Mouse (Mus musculus) layer of hippocampus, adult 8-10 months (tissue): ENCODE results near the gene Mis18a. TPM values are rescaled to one million over a fixed set of nuclear protein-coding genes. Genes with fewer than 3 reads are reported as not detected.
A peak's percentile ranks its signal among the peaks of the same experiment; 100 is the strongest.

ENCODE experiments used
- DNase-seq, 2 experiments: peaks; one replicate each; pipeline ENCODE4 v3.0.0; 2022; ENCODE audit warnings: low spot score in 2 of 2
- total RNA-seq, 4 experiments: library from RNA; stranded (reverse); gene quantifications; 2 replicates each; pipeline ENCODE4 v1.2.4; 2022

Mis18a gene
- total RNA-seq, 4 experiments from 2014 or later, result 6.1 to 8.3 (median 7.7) TPM

- no peak for DNase-seq
These were observed 22.9 kb downstream of the Mis18a start for GRCm38 (mm10) chr16:90704161-90704825.

- DNase-seq, result no peak
These were observed 23.6 kb downstream of the Mis18a start for GRCm38 (mm10) chr16:90703646-90704045.

- no peak for DNase-seq
These were observed 25.7 kb downstream of the Mis18a start for GRCm38 (mm10) chr16:90701541-90701940.

- no peak for DNase-seq
These were observed 27.8 kb downstream of the Mis18a start for GRCm38 (mm10) chr16:90699390-90699789.

GRCm38 (mm10) chr16:90696306-90696705 lies 30.9 kb downstream of the Mis18a start:
- DNase-seq, result no peak

GRCm38 (mm10) chr16:90695121-90695520 lies 32.1 kb downstream of the Mis18a start:
- DNase-seq, result peak in 1 of 2 experiments; percentile 42

GRCm38 (mm10) chr16:90694719-90695118 lies 32.5 kb downstream of the Mis18a start:
- no peak for DNase-seq

- DNase-seq, result no peak
These were observed 33.6 kb downstream of the Mis18a start for GRCm38 (mm10) chr16:90693625-90694024.

- DNase-seq, result peak; percentile 57 to 77
These were observed 34.4 kb downstream of the Mis18a start for GRCm38 (mm10) chr16:90692704-90693385.

- DNase-seq, result no peak
These were observed 39.4 kb downstream of the Mis18a start for GRCm38 (mm10) chr16:90687687-90688263.

GRCm38 (mm10) chr16:90687011-90687410 lies 40.2 kb downstream of the Mis18a start:
- DNase-seq, result no peak

- DNase-seq, result no peak
These were observed 43.1 kb downstream of the Mis18a start for GRCm38 (mm10) chr16:90684092-90684491.

- DNase-seq, result no peak
These were observed 47.2 kb downstream of the Mis18a start for GRCm38 (mm10) chr16:90679984-90680383.

- no peak for DNase-seq
These were observed 48.4 kb downstream of the Mis18a start for GRCm38 (mm10) chr16:90678820-90679219.

GRCm38 (mm10) chr16:90676920-90677574 lies 50.2 kb downstream of the Mis18a start:
- DNase-seq, result no peak

GRCm38 (mm10) chr16:90674651-90675050 lies 52.6 kb downstream of the Mis18a start:
- DNase-seq, result no peak

- peak; percentile 42 to 48 for DNase-seq
These were observed 53.5 kb downstream of the Mis18a start for GRCm38 (mm10) chr16:90673507-90674354.
